Mouse (Mus musculus): ENCODE data around the gene Pabpc1l. TPM values are rescaled to one million over a fixed set of nuclear protein-coding genes. Genes with fewer than 3 reads are reported as not detected.

The Pabpc1l gene
- polyA plus RNA-seq (2012; rRNA removed): 0.37 and 0.75 TPM in 2 replicates

GRCm38 (mm10) chr2:164025150-164025549, at the start of gene Pabpc1l:
Pabpc1l (plus strand) TSS chr2:164025450.

GRCm38 (mm10) chr2:163994654-163994976, 30.6 kb upstream of the Pabpc1l start, which contains the start of gene Ywhab:
Ywhab (plus strand) TSS chr2:163994960.

GRCm38 (mm10) chr2:164070142-164070764, 45.0 kb downstream of the Pabpc1l start, which contains the start of gene Stk4:
Stk4 (plus strand) TSS chr2:164070322.

GRCm38 (mm10) chr2:164070765-164071436, 45.7 kb downstream of the Pabpc1l start, which contains the start of gene Tomm34:
Tomm34 (minus strand) TSS chr2:164071169.

Other genes with a start within 250 kb of the Pabpc1l start
- 0.80 and 2.4 TPM in 2 replicates for gene Ccn5, start 204.6 kb upstream of the Pabpc1l start, polyA plus RNA-seq (2012; rRNA removed)
- 0.09 TPM in 1 of 2 replicates, not detected in the other for gene Kcnk15, start 171.8 kb upstream of the Pabpc1l start, polyA plus RNA-seq (2012; rRNA removed)
- gene Rims4, start 106.8 kb upstream of the Pabpc1l start, polyA plus RNA-seq (2012; rRNA removed): 2.5 and 2.6 TPM in 2 replicates
- gene Ywhab, start 30.5 kb upstream of the Pabpc1l start, polyA plus RNA-seq (2012; rRNA removed): 28.4 and 34.4 TPM in 2 replicates
- 10.1 and 11.9 TPM in 2 replicates for gene Stk4, start 44.9 kb downstream of the Pabpc1l start, polyA plus RNA-seq (2012; rRNA removed)
- 37.4 and 41.4 TPM in 2 replicates for gene Tomm34, start 45.7 kb downstream of the Pabpc1l start, polyA plus RNA-seq (2012; rRNA removed)
- 2.1 and 3.0 TPM in 2 replicates for gene Kcns1, start 145.7 kb downstream of the Pabpc1l start, polyA plus RNA-seq (2012; rRNA removed)
- gene Wfdc5, start 157.3 kb downstream of the Pabpc1l start, polyA plus RNA-seq (2012; rRNA removed): not detected in 2 replicates
- not detected in 2 replicates for gene Wfdc12, start 165.2 kb downstream of the Pabpc1l start, polyA plus RNA-seq (2012; rRNA removed)
- gene Wfdc15a, start 174.7 kb downstream of the Pabpc1l start, polyA plus RNA-seq (2012; rRNA removed): not detected in 2 replicates
- not detected in 2 replicates for gene Wfdc15b, start 196.2 kb downstream of the Pabpc1l start, polyA plus RNA-seq (2012; rRNA removed)
- not detected in 2 replicates for gene Svs2, start 213.0 kb downstream of the Pabpc1l start, polyA plus RNA-seq (2012; rRNA removed)
- gene Svs3b, start 231.2 kb downstream of the Pabpc1l start, polyA plus RNA-seq (2012; rRNA removed): not detected in 2 replicates

Data from colon, adult 2 months (tissue).